ENCODE assay signal across 4 mouse cellular contexts in the genomic region with DNA sequence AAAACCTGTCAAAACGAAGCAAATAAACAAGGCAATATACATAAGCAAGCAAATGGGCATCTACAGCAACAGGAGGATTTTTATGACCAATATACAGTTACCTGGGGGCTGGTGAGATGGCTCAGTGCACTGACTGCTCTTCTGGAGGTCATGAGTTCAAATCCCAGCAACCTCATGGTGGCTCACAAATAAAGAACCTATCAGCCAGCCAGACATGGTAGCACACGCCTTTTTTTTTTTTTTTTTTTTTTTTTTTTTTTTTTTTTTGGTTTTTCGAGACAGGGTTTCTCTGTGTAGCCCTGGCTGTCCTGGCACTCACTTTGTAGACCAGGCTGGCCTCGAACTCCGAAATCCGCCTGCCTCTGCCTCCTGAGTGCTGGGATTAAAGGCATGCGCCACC. TPM values are rescaled to one million over a fixed set of nuclear protein-coding genes. Genes with fewer than 3 reads are reported as not detected.
DNase-seq lines count a peak whose midpoint lies in the region; TF ChIP-seq lines count a peak whose summit lies in the region.
"Not testable (repeated sequence)": the region's sequence is repeated elsewhere in the genome, so short reads cannot be mapped to it uniquely, and the experiment has no call there.
"Had no signal": no experiment of that assay in that cellular context is flagged by ENCODE, and none has a peak within 500 bp of the region (broad histone marks: within the 10 kb centered on the region; RNA-seq: fewer than 3 reads in every experiment).

No protein-coding gene starts in this region.

- not testable (repeated sequence) for H3K27me3 ChIP-seq in CH12.LX (replicated peaks)

- dilution Hi-C loops in CH12.LX (cut with MboI; ENCODE audit: extremely low pct_ligation_motif_present, extremely low pct_unique_long_range_greater_than_20kb, low sequenced_read_pairs) = not testable (repeated sequence)

- H3K4me2 ChIP-seq in CH12.LX (ENCODE audit: insufficient read depth, low read depth, poor library complexity, severe bottlenecking) = not testable (repeated sequence)

- H3K79me2 ChIP-seq in CH12.LX (replicated peaks; ENCODE audit: control insufficient read depth, extremely low read depth, insufficient read depth, poor library complexity, severe bottlenecking) = not testable (repeated sequence)

- TF ChIP-seq POLR2A in CH12.LX (IDR thresholded peaks at IDR 0.05; ENCODE audit: low read depth, low read length) = not testable (repeated sequence)

- DNase-seq in CH12.LX (ENCODE audit: extremely low read depth); ES-E14 (ENCODE audit: low read depth, low spot score): not testable (repeated sequence)

- not testable (repeated sequence) for H3K9me3 ChIP-seq in CH12.LX (replicated peaks; ENCODE audit: low read length); ES-E14 (ENCODE audit: control insufficient read depth, insufficient read depth, low read depth, low read length)

- TF ChIP-seq CTCF in CH12.LX (conservative IDR thresholded peaks at IDR 0.05 in 1 of 2, IDR thresholded peaks at IDR 0.05 in 1 of 2; ENCODE audit: low read depth in 2 of 2, low read length in 2 of 2) = not testable (repeated sequence)

- H3K4me3 ChIP-seq in CH12.LX (replicated peaks in 1 of 3; ENCODE audit: low read depth in 2 of 3, low read length in 2 of 3, poor library complexity in 1 of 3); ES-E14 (ENCODE audit: insufficient read depth in 1 of 2, low read depth in 1 of 2, low read length in 2 of 2, poor library complexity in 1 of 2, severe bottlenecking in 1 of 2): not testable (repeated sequence)

- not testable (repeated sequence) for H3K27ac ChIP-seq in CH12.LX (ENCODE audit: insufficient read depth, low read depth); ES-E14 (ENCODE audit: insufficient read depth, low read depth, low read length, poor library complexity, severe bottlenecking)

- H3K9ac ChIP-seq in CH12.LX (ENCODE audit: insufficient read depth, low read depth); ES-E14 (ENCODE audit: insufficient read depth, low read depth, low read length, poor library complexity, severe bottlenecking): not testable (repeated sequence)

- not testable (repeated sequence) for H3K36me3 ChIP-seq in CH12.LX (replicated peaks in 1 of 2; ENCODE audit: control insufficient read depth in 1 of 2, insufficient read depth in 1 of 2, low read length in 1 of 2); ES-E14 (ENCODE audit: control insufficient read depth, insufficient read depth, low read length, poor library complexity, severe bottlenecking)

- peaks cover 7 to 31% of the 10 kb centered on the region in 2 experiments for H3K4me1 ChIP-seq in CH12.LX (ENCODE audit: control insufficient read depth in 1 of 2, insufficient read depth in 2 of 2)
- peaks cover 16 to 28% of the 10 kb centered on the region in 2 experiments for H3K4me1 ChIP-seq in ES-E14 (ENCODE audit: control insufficient read depth in 2 of 2, insufficient read depth in 2 of 2, low read length in 2 of 2, poor library complexity in 1 of 2)

- not testable (repeated sequence) for TF ChIP-seq EP300 in CH12.LX (IDR thresholded peaks at IDR 0.05; ENCODE audit: low read length)

- not testable (repeated sequence) for TF ChIP-seq RAD21 in CH12.LX (IDR thresholded peaks at IDR 0.05; ENCODE audit: low read depth, low read length)

- in situ Hi-C loops in CH12.LX (cut with MboI; ENCODE audit: low pct_ligation_motif_present, low pct_unique_long_range_greater_than_20kb, low sequenced_read_pairs); ES-E14 (cut with MboI; ENCODE audit: low sequenced_read_pairs in 2 of 2, unreplicated experiment in 2 of 2): not testable (repeated sequence)

TF ChIP-seq in CH12.LX, 34 proteins besides CTCF, POLR2A, EP300 and RAD21:
- TF ChIP-seq ZNF384 (IDR thresholded peaks at IDR 0.05; ENCODE audit: low read depth, low read length) = peak; percentile 26; the same call in 1 of the 2 replicates

TF ChIP-seq in ES-E14, 5 proteins besides CTCF, POLR2A, EP300 and RAD21:
- peak; percentile 92 for TF ChIP-seq ZNF384 (IDR thresholded peaks at IDR 0.05; ENCODE audit: low read depth, low read length)

RNA-seq across cellular contexts. Expression of a gene that starts 45.2 kb away (rescaled TPM):
- total RNA-seq in CH12.LX (2012; rRNA removed) (1.3 and 1.8 TPM in 2 replicates), CH12.LX (2014; rRNA removed) (0.03 TPM in 2 replicates), ES-E14 (2012; rRNA removed) (111 and 133 TPM in 2 replicates)
- 0.31 and 0.33 TPM in 2 replicates for polyA plus RNA-seq in CH12.LX (2012; ENCODE audit: insufficient read length, low read depth)
- total RNA-seq: MEL had no signal
- polyA plus RNA-seq: G1E had no signal

Comparison
In these comparisons a context has a peak if more than half of its experiments do, and no peak if none do; other contexts are left out.
1. RNA of a gene that starts 45.2 kb away (total RNA-seq): 111 to 133 TPM in ES-E14; 0.03 to 1.8 TPM in CH12.LX; every median in the first group is over 10 times any median in the second.